Mouse (Mus musculus): ENCODE measurements around the gene Btbd9.

DNA sequence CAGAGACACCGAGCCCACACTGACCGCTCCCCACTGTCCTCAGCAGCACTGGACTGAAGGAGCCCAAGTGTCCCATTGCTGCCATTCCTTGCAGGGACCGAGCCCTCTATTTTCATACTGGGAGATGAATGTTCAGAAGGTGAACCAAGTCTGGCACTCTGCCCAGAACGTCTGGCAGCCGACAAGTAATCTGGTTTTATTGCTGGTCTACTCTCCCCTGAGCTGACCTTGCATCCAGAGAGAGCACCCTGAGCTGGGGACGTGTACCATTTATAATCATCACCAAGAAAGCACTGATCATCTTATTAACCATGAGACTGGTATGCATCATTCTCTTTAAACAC, 77.9 kb downstream of the Btbd9 start:
- TF ChIP-seq CTCF (IDR thresholded peaks at IDR 0.05 in 2 of 3, conservative IDR thresholded peaks at IDR 0.05 in 1 of 3; ENCODE audit: control insufficient read depth in 1 of 3, insufficient read depth in 1 of 3, low read depth in 2 of 3, low read length in 3 of 3, poor library complexity in 1 of 3, severe bottlenecking in 1 of 3) (no peak), HCFC1 (IDR thresholded peaks at IDR 0.05; ENCODE audit: low read depth, low read length) (no peak), ZC3H11A (IDR thresholded peaks at IDR 0.05; ENCODE audit: low read depth, low read length) (no peak), USF1 (IDR thresholded peaks at IDR 0.05; ENCODE audit: low read depth, low read length) (no peak), ZNF384 (IDR thresholded peaks at IDR 0.05; ENCODE audit: low read depth, low read length) (no peak), CHD2 (IDR thresholded peaks at IDR 0.05; ENCODE audit: low read length) (no peak), GABPA (IDR thresholded peaks at IDR 0.05; ENCODE audit: low read depth, low read length) (no peak), E2F4 (IDR thresholded peaks at IDR 0.05; ENCODE audit: borderline replicate concordance, low read depth, low read length) (no peak), POLR2A (IDR thresholded peaks at IDR 0.05; ENCODE audit: control insufficient read depth in 1 of 2, insufficient read depth in 1 of 2, low read depth in 1 of 2, low read length in 2 of 2, poor library complexity in 1 of 2) (no peak), USF2 (IDR thresholded peaks at IDR 0.05; ENCODE audit: borderline replicate concordance in 1 of 2, insufficient read depth in 1 of 2, low read depth in 1 of 2, low read length in 2 of 2) (no peak), JUND (IDR thresholded peaks at IDR 0.05; ENCODE audit: low read depth, low read length) (no peak), GATA1 (IDR thresholded peaks at IDR 0.05; ENCODE audit: low read depth, low read length) (no peak)

All from MEL (cell line).